Mouse (Mus musculus): Measurements from ENCODE around the gene Nxpe3. TPM values are rescaled to one million over a fixed set of nuclear protein-coding genes. Genes with fewer than 3 reads are reported as not detected.
A peak's percentile ranks its signal among the peaks of the same experiment; 100 is the strongest.
"Not testable (repeated sequence)": the region's sequence is repeated elsewhere in the genome, so short reads cannot be mapped to it uniquely, and the experiment has no call there.

The Nxpe3 gene
- polyA plus RNA-seq, 1 experiment from 2014 or later = 1.4 TPM

GRCm38 (mm10) chr16:55887814-55888583 is 7.1 kb downstream of the Nxpe3 start:
- H3K4me3 ChIP-seq (replicated peaks) = no peak overlapping the region
- no peak overlapping the region for H3K9ac ChIP-seq (replicated peaks)
- WGBS = 63% methylated on average over 7 of the region's 7 CpGs
- H3K27me3 ChIP-seq (replicated peaks) = no peaks in the 10 kb centered on the region
- H3K27ac ChIP-seq (replicated peaks) = no peak overlapping the region
- ATAC-seq (ENCODE audit: low FRiP score) = no peak
- no peaks in the 10 kb centered on the region for H3K4me1 ChIP-seq
- peaks cover 30% of the 10 kb centered on the region for H3K36me3 ChIP-seq
- no peak overlapping the region for H3K4me2 ChIP-seq
- no peaks in the 10 kb centered on the region for H3K9me3 ChIP-seq (replicated peaks)

- WGBS = 80% methylated on average over 11 of the region's 11 CpGs
- ATAC-seq (ENCODE audit: low FRiP score) = no peak
Measured at GRCm38 (mm10) chr16:55884246-55884645, 10.8 kb downstream of the Nxpe3 start.

GRCm38 (mm10) chr16:55876025-55876424 is 19.1 kb downstream of the Nxpe3 start:
- Histone ChIP-seq H3K36me3 (no peaks in the 10 kb centered on the region; the same call in 1 of the 2 replicates), H3K4me3 (replicated peaks) (no peak overlapping the region), H3K27me3 (replicated peaks) (no peaks in the 10 kb centered on the region), H3K27ac (replicated peaks) (no peak overlapping the region), H3K9ac (replicated peaks) (no peak overlapping the region), H3K4me1 (no peaks in the 10 kb centered on the region), H3K4me2 (no peak overlapping the region), H3K9me3 (replicated peaks) (no peaks in the 10 kb centered on the region)
- no peak for ATAC-seq (ENCODE audit: low FRiP score)
- WGBS = 72% methylated on average over 6 of the region's 6 CpGs

More at GRCm38 (mm10) chr16:55884246-55884645, 10.8 kb downstream of the Nxpe3 start:
- H3K36me3 ChIP-seq = peaks cover 29% of the 10 kb centered on the region
- H3K9ac ChIP-seq (replicated peaks) = no peak overlapping the region
- no peak overlapping the region for H3K27ac ChIP-seq (replicated peaks)
- H3K4me2 ChIP-seq = no peak overlapping the region
- H3K4me3 ChIP-seq (replicated peaks) = no peak overlapping the region
- H3K4me1 ChIP-seq = no peaks in the 10 kb centered on the region
- no peaks in the 10 kb centered on the region for H3K27me3 ChIP-seq (replicated peaks)
- H3K9me3 ChIP-seq (replicated peaks) = no peaks in the 10 kb centered on the region

- 68% methylated on average over 4 of the region's 4 CpGs for WGBS
- H3K9me3 ChIP-seq (replicated peaks) = no peaks in the 10 kb centered on the region
- no peaks in the 10 kb centered on the region for H3K27me3 ChIP-seq (replicated peaks)
- ATAC-seq (ENCODE audit: low FRiP score) = no peak
- no peak overlapping the region for H3K9ac ChIP-seq (replicated peaks)
- no peak overlapping the region for H3K4me3 ChIP-seq (replicated peaks)
- H3K4me2 ChIP-seq = no peak overlapping the region
- H3K4me1 ChIP-seq = no peaks in the 10 kb centered on the region
- H3K27ac ChIP-seq (replicated peaks) = no peak overlapping the region
- peaks cover 13% of the 10 kb centered on the region for H3K36me3 ChIP-seq
Measured at GRCm38 (mm10) chr16:55863832-55864231, 31.3 kb downstream of the Nxpe3 start.

GRCm38 (mm10) chr16:55863149-55863815 is 31.8 kb downstream of the Nxpe3 start:
- Histone ChIP-seq H3K9ac (replicated peaks) (no peak overlapping the region), H3K27me3 (replicated peaks) (no peaks in the 10 kb centered on the region), H3K4me1 (no peaks in the 10 kb centered on the region), H3K9me3 (replicated peaks) (no peaks in the 10 kb centered on the region), H3K4me3 (replicated peaks) (no peak overlapping the region), H3K4me2 (no peak overlapping the region), H3K27ac (replicated peaks) (no peak overlapping the region), H3K36me3 (peaks cover 13% of the 10 kb centered on the region)
- 26% methylated on average over 7 of the region's 7 CpGs for WGBS
- peak; percentile 63; the same call in 1 of the 2 replicates for ATAC-seq (ENCODE audit: low FRiP score)

GRCm38 (mm10) chr16:55861104-55861503 is 34.0 kb downstream of the Nxpe3 start:
- no peak for ATAC-seq (ENCODE audit: low FRiP score)
- WGBS = 83% methylated on average over 3 of the region's 3 CpGs

GRCm38 (mm10) chr16:55859421-55859820 is 35.7 kb downstream of the Nxpe3 start:
- H3K9me3 ChIP-seq (replicated peaks); H3K9ac ChIP-seq (replicated peaks); ATAC-seq (ENCODE audit: low FRiP score); H3K4me1 ChIP-seq; H3K36me3 ChIP-seq; H3K4me3 ChIP-seq (replicated peaks); H3K27me3 ChIP-seq (replicated peaks); H3K27ac ChIP-seq (replicated peaks); H3K4me2 ChIP-seq: not testable (repeated sequence)
- WGBS = 95% methylated on average over 4 of the region's 4 CpGs

More at GRCm38 (mm10) chr16:55861104-55861503, 34.0 kb downstream of the Nxpe3 start:
- H3K9me3 ChIP-seq (replicated peaks) = no peaks in the 10 kb centered on the region
- no peak overlapping the region for H3K27ac ChIP-seq (replicated peaks)
- no peak overlapping the region for H3K4me3 ChIP-seq (replicated peaks)
- no peak overlapping the region for H3K4me2 ChIP-seq
- H3K27me3 ChIP-seq (replicated peaks) = no peaks in the 10 kb centered on the region
- H3K4me1 ChIP-seq = no peaks in the 10 kb centered on the region
- peaks cover 14% of the 10 kb centered on the region for H3K36me3 ChIP-seq
- H3K9ac ChIP-seq (replicated peaks) = no peak overlapping the region

- Histone ChIP-seq H3K36me3 (peaks cover 8% of the 10 kb centered on the region), H3K9me3 (replicated peaks) (no peaks in the 10 kb centered on the region), H3K27ac (replicated peaks) (no peak overlapping the region), H3K27me3 (replicated peaks) (no peaks in the 10 kb centered on the region), H3K4me2 (no peak overlapping the region), H3K9ac (replicated peaks) (no peak overlapping the region), H3K4me3 (replicated peaks) (no peak overlapping the region), H3K4me1 (no peaks in the 10 kb centered on the region)
- no peak for ATAC-seq (ENCODE audit: low FRiP score)
- WGBS = 60% methylated on average over 6 of the region's 6 CpGs
Measured at GRCm38 (mm10) chr16:55858465-55858864, 36.6 kb downstream of the Nxpe3 start.

GRCm38 (mm10) chr16:55852943-55853727 is 42.0 kb downstream of the Nxpe3 start:
- peaks cover 11% of the 10 kb centered on the region; the same call in 1 of the 2 replicates for H3K36me3 ChIP-seq
- WGBS = 51% methylated on average over 19 of the region's 19 CpGs
- H3K9ac ChIP-seq (replicated peaks) = no peak overlapping the region
- H3K4me2 ChIP-seq = no peak overlapping the region
- ATAC-seq (ENCODE audit: low FRiP score) = peak; percentile 82
- H3K27me3 ChIP-seq (replicated peaks) = no peaks in the 10 kb centered on the region
- H3K4me1 ChIP-seq = no peaks in the 10 kb centered on the region
- no peak overlapping the region for H3K4me3 ChIP-seq (replicated peaks)
- no peak overlapping the region for H3K27ac ChIP-seq (replicated peaks)
- H3K9me3 ChIP-seq (replicated peaks) = no peaks in the 10 kb centered on the region

GRCm38 (mm10) chr16:55852515-55852914 is 42.6 kb downstream of the Nxpe3 start:
- WGBS = 6% methylated on average over 4 of the region's 4 CpGs
- Histone ChIP-seq H3K4me2 (no peak overlapping the region), H3K27me3 (replicated peaks) (no peaks in the 10 kb centered on the region), H3K27ac (replicated peaks) (no peak overlapping the region), H3K9me3 (replicated peaks) (no peaks in the 10 kb centered on the region), H3K36me3 (0 out of 2 replicates have a peak, but pooled peaks cover 8% of the 10 kb centered on the region), H3K9ac (replicated peaks) (no peak overlapping the region), H3K4me1 (no peaks in the 10 kb centered on the region), H3K4me3 (replicated peaks) (no peak overlapping the region)
- peak; percentile 58; the same call in 1 of the 2 replicates for ATAC-seq (ENCODE audit: low FRiP score)

GRCm38 (mm10) chr16:55850485-55850884 is 44.6 kb downstream of the Nxpe3 start:
- H3K4me3 ChIP-seq (replicated peaks) = no peak overlapping the region
- no peak for ATAC-seq (ENCODE audit: low FRiP score)
- H3K4me1 ChIP-seq = no peaks in the 10 kb centered on the region

More at GRCm38 (mm10) chr16:55850485-55850884, 44.6 kb downstream of the Nxpe3 start:
- Histone ChIP-seq H3K9me3 (replicated peaks) (no peaks in the 10 kb centered on the region), H3K4me2 (no peak overlapping the region), H3K27ac (replicated peaks) (no peak overlapping the region), H3K36me3 (0 out of 2 replicates have a peak, but pooled peaks cover 7% of the 10 kb centered on the region), H3K9ac (replicated peaks) (no peak overlapping the region), H3K27me3 (replicated peaks) (no peaks in the 10 kb centered on the region)
- 78% methylated on average over 3 of the region's 3 CpGs for WGBS

Data from neural tube, embryonic 15.5 days (tissue).